Mouse (Mus musculus) embryonic facial prominence, embryonic 15.5 days (tissue): ENCODE measurements around the gene Pcp4l1. TPM values are rescaled to one million over a fixed set of nuclear protein-coding genes. Genes with fewer than 3 reads are reported as not detected.
A peak's percentile ranks its signal among the peaks of the same experiment; 100 is the strongest.

Experiments
- ATAC-seq: fragments of 200-750 bp; cut with Nextera tagmentation; 2 replicates; pipeline ENCODE4 v1.8.0; 2017; ENCODE audit warnings: low read depth, moderate TSS enrichment; ENCODE audit not compliant: insufficient number of reproducible peaks, low FRiP score, low TSS enrichment
- H3K27ac ChIP-seq: fragments of 300-500 bp; sonication (generic); replicated peaks from 2 replicates; pipeline ENCODE4 v1.5.1; 2015; ENCODE audit warnings: mild to moderate bottlenecking, inconsistent platforms
- H3K27me3 ChIP-seq: fragments of 300-500 bp; sonication (generic); 2 replicates; pipeline ENCODE4 v1.6.1; 2015; ENCODE audit warnings: inconsistent platforms
- H3K36me3 ChIP-seq: fragments of 300-500 bp; sonication (generic); 2 replicates; pipeline ENCODE4 v1.6.1; 2015; ENCODE audit warnings: mild to moderate bottlenecking, inconsistent platforms
- H3K4me1 ChIP-seq: fragments of 300-500 bp; sonication (generic); 2 replicates; pipeline ENCODE4 v1.6.1; 2015; ENCODE audit warnings: inconsistent platforms
- H3K4me2 ChIP-seq: fragments of 300-500 bp; sonication (generic); replicated peaks from 2 replicates; pipeline ENCODE4 v1.6.1; 2015; ENCODE audit warnings: mild to moderate bottlenecking, inconsistent platforms
- H3K4me3 ChIP-seq: fragments of 300-500 bp; sonication (generic); replicated peaks from 2 replicates; pipeline ENCODE4 v1.5.1; 2015; ENCODE audit warnings: mild to moderate bottlenecking, inconsistent platforms
- H3K9ac ChIP-seq: fragments of 300-500 bp; sonication (generic); 2 replicates; pipeline ENCODE4 v1.6.1; 2015; ENCODE audit warnings: inconsistent platforms
- H3K9me3 ChIP-seq: fragments of 300-500 bp; sonication (generic); replicated peaks from 2 replicates; pipeline ENCODE4 v1.6.1; 2016; ENCODE audit warnings: inconsistent platforms
- WGBS: fragments of 180-500 bp; shearing (Covaris S2); methylation state at CpG from one replicate; pipeline ENCODE4 v1.1.7; 2015; 5-methylcytosine and 5-hydroxymethylcytosine counted together
- polyA plus RNA-seq: library from polyadenylated mRNA; unstranded; fragments of >200 nt; fragmentation: Nextera tagmentation; extraction: Ambion mirVana; gene quantifications from 2 replicates; pipeline ENCODE4 v1.2.1, GENCODE M21; 2015

The Pcp4l1 gene
- polyA plus RNA-seq, 1 experiment from 2014 or later = 35.8 TPM

- Histone ChIP-seq H3K4me1 (peaks cover 11% of the 10 kb centered on the region), H3K9me3 (no peaks in the 10 kb centered on the region), H3K4me3 (no peak overlapping the region), H3K27ac (no peak overlapping the region), H3K4me2 (no peak overlapping the region), H3K9ac (no peak overlapping the region), H3K36me3 (no peaks in the 10 kb centered on the region), H3K27me3 (peaks cover 23% of the 10 kb centered on the region)
- ATAC-seq = no peak
- WGBS = 41% methylated on average over 1 of the region's 1 CpGs
These were observed 3.5 kb upstream of the Pcp4l1 start for GRCm38 (mm10) chr1:171199532-171199931.

DNA sequence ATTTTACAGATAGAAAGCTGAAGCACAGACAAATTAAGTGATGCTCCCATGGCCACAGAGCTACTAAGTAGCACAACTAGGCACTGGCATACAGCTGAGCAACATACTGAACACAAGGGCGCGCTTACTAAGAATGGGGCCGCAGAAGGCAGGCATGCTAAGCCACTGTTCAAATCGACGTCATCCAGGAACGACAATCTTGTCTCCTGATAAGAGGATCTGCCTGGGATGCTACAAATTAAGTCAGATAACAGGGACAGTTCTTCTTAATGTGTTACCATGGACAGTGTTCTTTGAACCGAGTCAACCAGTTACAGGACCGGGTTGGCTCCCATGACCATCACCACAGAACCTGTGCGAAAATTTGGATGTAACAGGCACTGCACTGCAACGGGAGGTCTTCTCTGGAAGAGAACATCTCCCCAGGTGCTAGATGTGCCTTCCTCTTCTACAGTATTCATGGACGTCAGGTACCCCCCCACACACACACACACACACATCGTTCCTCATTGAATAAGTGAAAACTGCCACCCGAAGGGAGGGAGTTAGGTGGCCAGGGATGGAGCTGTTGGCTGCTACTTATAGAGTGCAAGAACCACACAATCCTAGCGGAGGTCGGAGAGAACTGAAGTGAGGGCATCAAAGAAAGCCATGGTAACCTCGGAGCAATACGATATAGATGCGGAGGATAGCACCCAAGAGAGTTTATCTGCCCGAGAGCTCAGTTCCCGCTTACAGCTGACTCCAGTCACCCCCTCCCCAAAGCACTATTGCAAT lies 834 bp downstream of the Pcp4l1 start:
- Histone ChIP-seq H3K36me3 (no peaks in the 10 kb centered on the region), H3K9ac (no peak overlapping the region), H3K4me2 (peak overlapping the region; percentile 94), H3K4me1 (peaks cover 30% of the 10 kb centered on the region), H3K27ac (no peak overlapping the region), H3K27me3 (peaks cover 40% of the 10 kb centered on the region), H3K4me3 (peak overlapping the region; percentile 58), H3K9me3 (no peaks in the 10 kb centered on the region)
- ATAC-seq = no peak
- 7% methylated on average over 20 of the region's 20 CpGs for WGBS

DNA sequence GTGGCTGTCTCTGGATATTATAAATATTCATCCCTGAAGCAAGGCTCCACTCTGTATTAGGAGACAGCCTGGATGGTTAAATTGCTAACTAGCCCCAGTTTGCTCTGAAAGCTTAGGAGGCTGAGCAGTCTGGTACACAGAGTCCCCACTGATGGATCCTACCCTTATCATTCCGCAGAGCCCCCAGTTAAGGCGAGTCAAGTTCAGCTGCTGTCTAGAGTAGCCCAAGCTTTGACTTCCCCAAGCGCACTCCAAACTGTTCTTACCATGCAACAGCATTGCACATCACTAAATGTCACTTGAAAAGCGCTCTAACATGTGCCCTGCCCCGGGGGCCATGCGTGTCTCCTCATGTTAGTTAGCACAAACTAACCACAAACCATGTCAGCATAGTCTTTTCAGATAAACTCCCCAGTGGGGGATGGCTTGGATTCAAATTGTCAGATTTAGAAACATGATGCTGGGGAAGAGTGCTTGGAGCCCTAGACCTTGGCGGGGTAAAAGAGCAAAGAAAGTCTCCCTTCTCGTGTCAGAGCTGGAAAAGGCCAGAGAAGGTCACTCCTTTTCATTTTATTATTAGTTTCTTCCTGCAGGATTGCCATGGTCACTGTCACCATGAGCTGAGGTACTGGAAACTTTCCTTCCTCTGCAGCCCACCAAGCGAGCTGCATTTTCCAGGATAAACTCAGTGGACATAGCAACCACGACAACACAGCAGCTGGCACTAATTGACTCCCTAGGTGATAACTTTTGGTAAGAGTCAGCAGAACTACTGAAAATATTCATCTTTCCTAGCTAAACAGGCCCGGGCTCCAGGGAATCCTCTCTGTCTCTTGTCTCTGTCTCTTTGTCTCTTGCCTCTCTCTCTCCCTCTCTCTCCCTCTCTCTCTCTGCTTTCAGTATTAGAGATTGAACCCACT lies 1.9 kb downstream of the Pcp4l1 start:
- Histone ChIP-seq H3K9me3 (no peaks in the 10 kb centered on the region), H3K4me2 (peak overlapping the region; percentile 94), H3K27ac (no peak overlapping the region), H3K4me1 (peaks cover 38% of the 10 kb centered on the region), H3K36me3 (no peaks in the 10 kb centered on the region), H3K9ac (no peak overlapping the region), H3K4me3 (peak overlapping the region; percentile 58), H3K27me3 (peaks cover 36% of the 10 kb centered on the region)
- WGBS = 16% methylated on average over 11 of the region's 11 CpGs
- no peak for ATAC-seq

- no peaks in the 10 kb centered on the region for H3K9me3 ChIP-seq
- H3K4me3 ChIP-seq = peak overlapping the region; percentile 58
- H3K36me3 ChIP-seq = no peaks in the 10 kb centered on the region
- WGBS = 3% methylated on average over 18 of the region's 18 CpGs
- peaks cover 36% of the 10 kb centered on the region for H3K27me3 ChIP-seq
- no peak overlapping the region for H3K27ac ChIP-seq
- H3K4me1 ChIP-seq = peaks cover 46% of the 10 kb centered on the region
- peak overlapping the region; percentile 13; the same call in 1 of the 2 replicates for H3K9ac ChIP-seq
- peak overlapping the region; percentile 94 for H3K4me2 ChIP-seq
- ATAC-seq = no peak
These were observed 2.8 kb downstream of the Pcp4l1 start for GRCm38 (mm10) chr1:171193093-171193840.

- Histone ChIP-seq H3K4me2 (no peak overlapping the region), H3K27ac (no peak overlapping the region), H3K9ac (no peak overlapping the region), H3K27me3 (peaks cover 34% of the 10 kb centered on the region), H3K36me3 (no peaks in the 10 kb centered on the region), H3K9me3 (no peaks in the 10 kb centered on the region), H3K4me3 (no peak overlapping the region), H3K4me1 (peaks cover 46% of the 10 kb centered on the region)
- no peak for ATAC-seq
- WGBS = 43% methylated on average over 10 of the region's 10 CpGs
These were observed 3.8 kb downstream of the Pcp4l1 start for GRCm38 (mm10) chr1:171192283-171192682.

DNA sequence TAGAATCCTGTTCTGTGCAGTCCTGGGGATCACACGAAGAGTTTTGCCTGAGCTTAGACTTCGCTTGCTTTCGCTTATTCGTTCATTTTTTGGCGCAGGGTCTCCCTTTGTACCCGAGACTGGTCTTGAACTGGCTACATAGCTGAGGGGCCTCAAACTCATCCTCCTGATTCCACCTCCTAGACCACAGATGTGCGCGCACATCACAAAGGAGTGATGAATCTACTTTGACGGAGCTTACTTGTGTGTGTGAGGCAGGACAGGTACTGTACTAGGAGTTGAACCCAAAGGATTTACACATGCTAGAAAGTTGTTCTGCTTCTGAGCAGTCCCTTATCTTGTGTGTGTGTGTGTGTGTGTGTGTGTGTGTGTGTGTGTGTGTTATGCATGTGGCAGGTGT lies 5.2 kb downstream of the Pcp4l1 start:
- peaks cover 48% of the 10 kb centered on the region for H3K4me1 ChIP-seq
- H3K27ac ChIP-seq = 0 out of 2 replicates have a peak overlapping the region, but pooled peaks have one; percentile 17
- H3K4me2 ChIP-seq = no peak overlapping the region
- H3K36me3 ChIP-seq = no peaks in the 10 kb centered on the region
- H3K9me3 ChIP-seq = no peaks in the 10 kb centered on the region
- no peak overlapping the region for H3K4me3 ChIP-seq
- H3K27me3 ChIP-seq = peaks cover 28% of the 10 kb centered on the region
- WGBS = 93% methylated on average over 9 of the region's 9 CpGs
- no peak for ATAC-seq
- no peak overlapping the region for H3K9ac ChIP-seq

- Histone ChIP-seq H3K36me3 (no peaks in the 10 kb centered on the region), H3K9me3 (no peaks in the 10 kb centered on the region), H3K27me3 (peaks cover 18% of the 10 kb centered on the region), H3K9ac (no peak overlapping the region), H3K4me3 (no peak overlapping the region), H3K27ac (peak overlapping the region; percentile 77), H3K4me1 (peaks cover 45% of the 10 kb centered on the region), H3K4me2 (0 out of 2 replicates have a peak overlapping the region, but pooled peaks have one; percentile 6)
- ATAC-seq = peak; percentile 79
- WGBS = 29% methylated on average over 14 of the region's 14 CpGs
These were observed 6.5 kb downstream of the Pcp4l1 start for GRCm38 (mm10) chr1:171189476-171190114.

DNA sequence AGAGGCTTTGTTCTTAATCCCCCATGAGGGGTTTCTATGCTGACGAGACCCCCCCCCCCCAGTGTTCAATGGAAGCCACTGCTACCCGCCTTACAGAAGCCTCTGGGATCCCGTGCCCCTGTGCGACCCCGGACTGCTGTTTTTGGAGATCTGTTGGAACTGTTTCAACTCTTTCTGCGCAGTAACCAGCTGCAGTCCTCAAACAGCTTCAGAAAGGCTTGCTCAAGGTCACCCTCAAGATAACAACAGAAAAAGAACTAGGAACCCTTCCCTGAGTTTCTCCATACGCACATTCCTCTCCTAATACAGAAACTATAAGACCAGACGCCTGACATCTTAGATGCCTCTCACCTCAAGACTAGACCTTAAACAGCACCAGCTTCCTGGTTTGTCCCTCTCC lies 7.0 kb downstream of the Pcp4l1 start:
- H3K4me1 ChIP-seq = peaks cover 39% of the 10 kb centered on the region
- ATAC-seq = 0 out of 2 replicates have a peak, but pooled peaks have one; percentile 18
- no peaks in the 10 kb centered on the region for H3K9me3 ChIP-seq
- H3K27me3 ChIP-seq = peaks cover 12% of the 10 kb centered on the region
- 0 out of 2 replicates have a peak overlapping the region, but pooled peaks have one; percentile 0 for H3K4me2 ChIP-seq
- no peak overlapping the region for H3K9ac ChIP-seq
- H3K4me3 ChIP-seq = no peak overlapping the region
- no peaks in the 10 kb centered on the region for H3K36me3 ChIP-seq
- 19% methylated on average over 8 of the region's 8 CpGs for WGBS
- H3K27ac ChIP-seq = peak overlapping the region; percentile 77; the same call in 1 of the 2 replicates

DNA sequence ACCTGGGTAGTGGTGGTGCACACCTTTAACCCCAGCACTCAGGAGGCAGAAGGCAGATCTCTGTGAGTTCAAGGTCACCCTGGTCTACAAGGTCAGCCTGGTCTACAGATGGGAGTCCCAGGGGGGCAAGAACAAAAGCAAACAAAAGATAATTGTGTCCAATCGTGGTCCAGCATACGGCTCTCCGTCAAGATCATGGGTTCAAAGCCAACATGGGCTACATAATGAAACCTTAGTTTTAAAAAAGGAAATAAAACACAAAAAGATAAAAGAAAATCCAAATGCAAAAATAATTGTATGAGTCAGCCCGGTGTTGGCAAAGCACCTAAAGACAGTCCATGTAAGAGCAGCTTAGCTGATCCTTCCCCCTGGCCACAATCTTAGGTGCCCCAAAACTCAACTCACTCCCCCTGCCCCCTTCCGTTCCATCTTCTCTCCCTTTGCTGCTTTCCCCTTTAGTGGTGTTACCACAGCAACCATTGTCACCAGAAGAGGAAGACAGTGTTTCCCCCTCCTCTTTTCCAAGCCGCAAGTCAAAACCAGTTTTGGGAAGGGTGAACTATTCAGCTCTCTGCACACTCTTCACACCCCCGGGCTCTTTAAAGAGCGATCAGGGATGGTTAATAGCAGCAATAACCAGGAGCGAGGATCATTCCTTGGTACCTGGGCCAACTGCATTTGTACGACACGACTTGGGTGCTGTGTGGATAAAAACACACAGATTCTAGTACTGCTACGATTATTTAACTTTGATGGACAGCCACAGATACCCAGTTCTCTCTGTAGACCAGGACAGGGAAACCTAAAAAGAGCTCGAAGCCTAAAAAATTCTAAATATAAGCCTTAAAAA lies 8.0 kb downstream of the Pcp4l1 start:
- no peak for ATAC-seq
- WGBS = 52% methylated on average over 13 of the region's 13 CpGs
- H3K27ac ChIP-seq = 0 out of 2 replicates have a peak overlapping the region, but pooled peaks have one; percentile 77

GRCm38 (mm10) chr1:171185655-171186054 lies 10.4 kb downstream of the Pcp4l1 start:
- no peak overlapping the region for H3K27ac ChIP-seq
- no peaks in the 10 kb centered on the region for H3K27me3 ChIP-seq
- no peak overlapping the region for H3K4me2 ChIP-seq
- H3K9ac ChIP-seq = no peak overlapping the region
- WGBS = 69% methylated on average over 8 of the region's 8 CpGs
- H3K36me3 ChIP-seq = no peaks in the 10 kb centered on the region
- no peak for ATAC-seq
- no peak overlapping the region for H3K4me3 ChIP-seq
- peaks cover 29% of the 10 kb centered on the region for H3K4me1 ChIP-seq
- H3K9me3 ChIP-seq = no peaks in the 10 kb centered on the region

More for the DNA sequence above, 8.0 kb downstream of the Pcp4l1 start:
- Histone ChIP-seq H3K27me3 (0 out of 2 replicates have a peak, but pooled peaks cover 3% of the 10 kb centered on the region), H3K9me3 (no peaks in the 10 kb centered on the region), H3K9ac (no peak overlapping the region), H3K4me1 (peaks cover 33% of the 10 kb centered on the region), H3K36me3 (no peaks in the 10 kb centered on the region), H3K4me3 (no peak overlapping the region), H3K4me2 (no peak overlapping the region)
